Mouse (Mus musculus) CD4-positive, CD25-positive, alpha-beta regulatory T cell, adult 4 months (primary cell): ENCODE data around the gene Serinc3. TPM values are rescaled to one million over a fixed set of nuclear protein-coding genes. Genes with fewer than 3 reads are reported as not detected.
"Not testable (repeated sequence)": the region's sequence is repeated elsewhere in the genome, so short reads cannot be mapped to it uniquely, and the experiment has no call there.

ENCODE experiments used
- ATAC-seq: one replicate; pipeline ENCODE4 v1.8.0; 2017
- polyA plus RNA-seq, 2 experiments: library from polyadenylated mRNA; unstranded; fragments of 100-300 nt; shearing (Covaris generic); gene quantifications; one replicate each; pipeline ENCODE4 v1.2.1; 2017

Gene Serinc3
- 100 to 1,000 TPM; 131 to 203 TPM for polyA plus RNA-seq

DNA sequence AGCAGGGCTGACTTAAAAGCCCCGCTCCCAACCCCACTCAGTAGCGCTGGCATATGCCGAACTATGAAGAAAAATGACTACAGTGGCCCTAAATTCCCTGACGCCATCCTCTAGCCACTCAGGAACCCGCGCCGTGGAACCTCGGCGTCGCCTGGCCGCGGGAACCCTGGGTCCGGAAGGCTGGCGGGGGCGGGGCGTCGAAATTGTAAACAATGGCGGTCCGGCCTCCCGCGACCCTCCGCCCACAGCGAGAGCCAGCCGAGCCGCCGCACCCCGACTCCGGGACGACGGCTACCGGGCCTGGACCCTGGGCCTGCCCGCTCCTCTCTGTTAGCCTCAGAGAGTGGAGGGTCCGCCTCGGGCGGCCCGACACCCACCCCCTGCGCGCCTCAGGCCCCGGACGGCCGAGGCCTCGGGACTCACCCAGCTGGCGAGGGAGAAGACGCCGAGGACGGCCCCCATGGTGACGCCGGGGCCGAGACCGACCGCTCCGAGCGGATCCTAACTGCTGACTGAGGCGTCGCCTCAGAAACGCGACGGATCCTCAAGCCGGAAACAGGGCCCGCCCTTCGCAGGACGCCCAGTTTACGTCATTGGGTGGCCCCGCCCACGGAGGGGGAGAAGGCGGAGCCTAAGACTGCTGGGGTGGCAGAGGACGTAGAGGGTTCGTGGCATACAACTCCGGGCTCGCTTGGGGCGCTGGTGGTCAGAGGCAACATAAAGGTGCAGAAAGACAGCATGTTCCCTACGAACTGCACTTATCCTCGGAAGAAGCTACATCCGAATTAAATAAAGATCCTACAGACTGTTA lies at the start of gene Serinc3:
TSS of gene Serinc3 (minus strand) at position 557 of the 811 bp plus-strand sequence.
- peak; percentile 86 for ATAC-seq

DNA sequence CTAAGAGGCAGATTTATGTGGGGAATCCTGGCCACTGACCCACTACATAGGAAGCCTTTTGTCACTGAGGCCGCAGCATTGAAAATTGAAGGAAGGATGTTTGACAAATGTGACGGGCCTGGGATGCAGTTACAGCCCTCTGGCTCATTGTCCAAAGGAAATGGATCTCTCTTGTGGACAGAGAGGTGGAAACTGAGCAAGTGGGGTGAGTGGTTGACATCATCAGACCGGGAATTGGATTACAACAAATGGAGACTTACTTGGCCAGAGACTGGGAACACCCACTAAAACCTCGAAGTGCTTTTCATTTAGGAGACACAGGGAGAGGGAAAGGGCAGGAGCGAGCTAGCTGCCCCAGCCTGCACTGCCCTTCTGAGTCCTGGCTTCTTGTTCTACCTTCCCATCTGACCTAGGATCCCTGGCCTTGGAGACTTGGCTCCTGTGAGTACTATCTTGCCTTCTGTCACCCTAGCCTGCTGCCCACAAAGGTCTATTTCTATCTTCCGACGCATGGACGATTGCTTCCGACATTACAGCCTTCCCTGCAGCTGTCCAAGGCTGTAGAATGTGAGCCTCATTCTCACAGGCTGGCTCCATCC lies 48.9 kb upstream of the Serinc3 start:
- ATAC-seq: no peak

DNA sequence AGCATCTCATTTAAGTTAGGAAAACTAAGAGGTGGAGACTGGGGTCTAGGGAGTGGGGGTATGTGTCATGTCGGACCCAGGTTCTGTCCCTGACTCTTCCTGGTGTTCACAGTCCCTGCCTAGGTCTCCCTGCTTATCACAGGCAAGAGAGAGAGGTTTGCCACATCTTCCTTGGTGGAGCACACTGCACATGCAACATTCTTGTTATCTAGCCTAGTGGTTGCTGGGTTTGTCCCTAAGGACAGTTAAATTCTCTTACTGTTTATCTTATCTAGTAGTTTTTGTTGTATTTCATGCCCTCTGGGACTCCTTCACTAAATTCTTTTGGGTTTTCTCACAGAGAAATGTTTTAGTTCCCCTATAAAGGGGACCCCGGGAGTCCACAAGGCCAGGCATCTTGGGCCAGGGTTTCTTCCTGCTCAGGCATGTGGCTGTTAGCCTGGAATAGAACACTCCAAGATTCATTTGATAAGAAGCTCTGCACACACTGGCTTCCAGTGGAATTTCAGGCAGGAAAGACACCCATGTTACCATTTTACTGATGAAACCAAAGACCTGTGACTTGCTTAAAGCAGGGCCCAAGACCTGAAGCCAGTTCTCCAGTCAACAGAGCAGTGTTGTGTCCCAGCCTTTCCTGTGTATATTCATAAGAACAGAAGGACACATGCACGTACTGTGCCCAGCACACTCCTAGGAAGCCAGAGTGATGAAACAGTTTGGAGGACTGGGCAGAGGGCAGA lies 48.1 kb upstream of the Serinc3 start:
- ATAC-seq: no peak

DNA sequence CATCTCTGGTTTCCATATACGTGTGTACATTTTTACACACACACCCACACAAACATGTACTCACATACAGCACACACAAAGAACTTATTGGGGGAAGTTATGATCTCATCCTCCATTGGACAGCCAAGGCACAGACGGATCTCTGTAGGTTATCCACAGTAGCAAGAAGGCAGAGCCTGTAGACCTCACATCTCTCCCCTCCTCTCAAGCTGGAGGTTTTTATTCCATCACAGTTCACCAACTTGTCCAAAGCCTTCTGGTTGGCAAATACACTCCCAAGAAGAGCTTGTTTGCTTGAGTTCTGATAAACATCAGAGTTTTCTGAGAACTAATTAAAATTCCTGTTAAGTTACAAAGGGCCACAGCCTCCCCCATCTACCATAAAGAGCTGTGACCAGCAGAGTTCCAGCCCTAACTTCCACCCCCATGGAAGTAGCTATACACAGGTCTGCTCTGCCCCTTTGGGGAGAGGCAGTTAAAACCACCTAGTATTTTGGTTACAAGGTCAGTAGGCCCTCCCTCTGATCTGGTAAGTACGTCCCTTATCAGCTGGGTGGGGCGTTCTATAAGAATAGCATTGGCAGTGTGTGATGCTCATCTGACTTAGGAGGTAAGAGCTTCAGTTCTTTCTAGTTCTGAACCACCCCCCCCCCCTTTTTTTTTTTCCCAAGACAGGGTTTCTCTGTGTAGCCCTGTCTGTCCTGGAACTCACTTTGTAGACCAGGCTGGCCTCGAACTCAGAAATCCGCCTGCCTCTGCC lies 47.1 kb upstream of the Serinc3 start:
- no peak for ATAC-seq

DNA sequence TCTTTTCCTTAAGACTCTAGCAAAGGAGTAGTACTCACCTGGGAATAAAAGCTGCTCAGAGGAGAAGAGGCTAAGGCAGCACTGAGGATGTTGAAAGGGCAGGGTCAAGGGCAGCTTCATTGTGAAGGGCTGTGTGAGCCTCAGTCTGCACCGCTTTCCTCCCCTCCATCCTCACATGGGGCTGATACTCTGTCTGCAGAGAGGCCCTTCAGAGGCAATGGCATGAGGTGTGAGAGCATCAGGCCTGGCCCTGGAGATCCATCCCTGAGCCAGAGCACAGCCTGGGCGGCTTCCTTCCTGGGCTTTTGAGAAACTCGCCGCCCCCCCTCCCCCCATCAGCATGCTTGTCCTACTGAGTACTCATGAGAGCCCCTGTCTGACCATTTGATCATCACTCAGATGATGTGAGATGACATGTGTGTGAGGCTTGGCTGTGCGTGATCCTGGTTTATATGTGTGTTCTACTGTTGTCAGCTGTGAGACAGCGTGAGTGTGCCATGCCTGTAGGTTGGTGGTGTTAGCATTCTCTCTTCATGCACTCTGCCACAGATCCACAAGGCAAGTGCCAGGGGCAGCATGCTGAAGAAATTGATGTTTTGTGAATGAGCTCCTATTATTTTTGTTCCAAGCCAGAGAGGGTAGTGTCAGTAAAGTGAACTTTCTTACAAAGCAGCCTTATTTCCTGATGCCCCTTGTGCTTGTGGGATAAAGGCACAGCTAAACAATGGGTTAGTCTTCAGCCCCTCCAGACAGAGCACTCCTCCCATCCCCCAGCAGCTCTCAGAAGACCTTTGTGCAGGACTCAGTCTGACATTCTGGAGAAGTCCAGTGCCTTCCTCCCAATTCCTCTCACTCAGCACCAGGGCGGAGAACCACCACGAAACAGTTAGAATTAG lies 45.7 kb upstream of the Serinc3 start:
- no peak for ATAC-seq

DNA sequence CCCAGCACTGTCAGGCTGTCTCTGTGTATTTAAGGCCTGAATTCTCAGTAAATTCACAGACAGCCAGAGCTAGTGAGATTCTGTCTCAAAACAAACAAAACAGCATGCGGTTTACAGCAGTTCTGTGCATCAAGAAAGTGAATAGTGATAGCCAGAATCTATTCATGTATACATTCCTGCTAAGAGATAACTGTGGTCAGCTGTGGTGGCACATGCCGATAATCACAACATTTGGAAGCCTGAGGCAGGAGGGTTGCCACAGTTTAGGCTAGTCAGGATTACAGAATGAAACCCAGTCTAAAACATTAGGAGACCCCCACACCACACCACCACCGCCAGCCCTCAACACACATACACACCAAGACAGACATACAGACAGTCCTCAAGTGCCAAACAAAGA lies 44.8 kb upstream of the Serinc3 start:
- ATAC-seq: no peak

DNA sequence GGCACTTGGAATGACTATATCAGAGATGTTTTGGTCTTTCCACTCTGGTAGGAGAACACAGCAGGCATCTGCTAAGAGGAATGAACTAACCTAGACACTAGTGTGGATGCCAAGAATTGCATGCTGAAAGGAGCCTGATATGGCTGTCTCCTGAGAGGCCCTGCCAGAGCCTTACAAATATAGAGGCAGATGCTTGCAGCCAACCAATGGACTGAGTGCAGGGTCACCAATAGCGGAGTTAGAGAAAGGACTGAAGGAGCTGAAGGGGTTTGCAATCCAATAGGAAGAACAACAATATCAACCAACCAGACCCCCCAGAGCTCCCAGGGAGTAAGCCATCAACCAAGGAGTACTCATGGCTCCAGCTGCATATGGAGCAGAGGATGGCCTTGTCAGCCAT lies 43.4 kb upstream of the Serinc3 start:
- ATAC-seq: not testable (repeated sequence)

DNA sequence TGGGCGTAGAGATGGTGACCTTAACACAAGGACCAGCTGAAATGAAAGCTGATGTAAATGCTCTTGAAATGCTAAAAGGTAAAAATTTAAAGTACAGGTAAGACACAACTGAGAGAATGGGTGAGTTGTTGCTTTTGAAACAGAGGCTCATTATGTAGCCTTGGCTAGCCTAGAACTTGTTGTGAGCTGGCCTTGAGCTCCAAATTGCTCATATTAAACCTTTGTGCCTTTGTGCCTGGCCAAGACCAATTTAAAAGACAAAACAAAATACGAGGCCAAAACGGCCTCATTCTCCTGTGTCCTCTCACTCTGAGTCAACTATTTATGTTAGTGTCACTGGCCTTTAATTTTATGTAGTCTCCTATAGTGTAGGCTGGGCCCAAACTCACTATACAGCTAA lies 42.0 kb upstream of the Serinc3 start:
- ATAC-seq: no peak

DNA sequence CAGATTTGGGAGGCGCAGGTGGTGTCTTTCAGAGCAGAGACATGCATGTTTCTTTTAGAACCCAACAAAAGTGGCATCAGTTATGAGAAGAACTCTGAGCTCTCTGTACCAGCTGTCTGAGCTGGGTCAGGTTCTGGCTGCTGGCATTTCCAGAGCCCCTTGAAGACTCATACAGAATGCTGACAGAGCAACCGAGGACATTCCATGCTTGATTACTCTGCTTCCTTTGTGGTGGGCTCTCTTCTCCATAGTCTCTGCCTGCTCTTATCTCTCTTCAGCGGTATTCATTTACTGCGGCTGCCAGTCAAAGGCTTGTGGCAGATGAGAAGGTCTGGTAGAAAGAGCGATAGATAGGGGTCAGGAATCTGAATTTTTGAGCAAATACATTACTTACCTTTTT lies 41.3 kb upstream of the Serinc3 start:
- no peak for ATAC-seq

DNA sequence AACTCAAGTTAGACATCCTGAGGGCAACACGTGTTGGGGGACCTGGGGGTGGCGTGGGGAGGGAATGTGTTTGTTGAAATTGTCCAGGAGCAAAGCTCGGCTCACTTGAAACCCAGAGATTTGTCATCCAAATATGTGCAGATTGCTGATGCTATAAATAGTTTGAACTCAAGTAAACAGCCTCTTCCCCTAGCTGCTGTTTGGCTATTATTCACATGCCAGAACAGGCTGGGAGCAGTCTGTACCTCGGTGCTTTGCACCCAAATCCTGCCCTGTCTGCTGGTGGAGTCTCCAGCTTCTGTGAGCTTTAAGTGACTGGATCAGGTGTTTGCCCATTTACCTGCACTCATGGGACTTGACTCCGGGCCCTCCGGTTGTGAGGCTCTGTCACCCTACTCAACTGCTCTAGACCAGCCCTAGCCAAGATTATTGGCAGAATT lies 40.9 kb upstream of the Serinc3 start:
- ATAC-seq: no peak

DNA sequence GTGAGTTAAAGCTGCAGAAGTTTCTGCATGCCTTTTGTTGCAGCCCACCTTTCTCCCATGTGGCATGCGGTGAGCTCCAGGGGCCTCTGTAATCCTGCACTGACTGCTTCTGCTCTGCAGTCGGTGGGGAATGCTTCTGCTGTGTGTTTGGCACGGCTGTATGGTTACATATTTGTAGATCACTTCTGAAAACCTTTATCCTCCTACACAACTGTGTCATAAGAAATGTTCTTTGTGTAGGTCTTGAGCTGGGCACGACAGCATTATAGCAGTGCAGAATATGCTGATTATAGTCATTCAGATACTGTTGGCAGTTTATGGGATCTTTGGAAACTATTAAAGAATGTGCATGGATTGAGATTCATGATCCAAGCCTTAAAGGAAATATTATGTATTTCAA lies 40.4 kb upstream of the Serinc3 start:
- ATAC-seq: no peak

DNA sequence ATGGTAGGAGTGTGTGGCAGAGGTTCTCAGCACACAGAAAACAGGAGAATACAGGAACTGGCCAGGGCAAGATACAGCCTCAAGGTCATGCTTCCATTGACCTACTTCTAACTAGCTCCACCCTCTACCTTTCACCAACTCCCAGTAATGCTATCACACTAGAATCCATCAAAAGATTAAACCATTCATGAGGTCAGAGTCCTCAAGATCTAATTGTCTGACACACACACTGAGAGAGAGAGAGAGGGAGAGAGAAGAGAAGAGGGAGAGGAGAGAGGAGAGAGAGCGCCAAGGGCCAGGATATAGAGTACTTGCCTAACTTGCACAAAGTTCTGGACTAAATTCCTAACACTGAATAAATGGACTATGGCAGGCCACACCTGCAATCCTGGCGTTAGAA lies 37.4 kb upstream of the Serinc3 start:
- ATAC-seq: no peak

DNA sequence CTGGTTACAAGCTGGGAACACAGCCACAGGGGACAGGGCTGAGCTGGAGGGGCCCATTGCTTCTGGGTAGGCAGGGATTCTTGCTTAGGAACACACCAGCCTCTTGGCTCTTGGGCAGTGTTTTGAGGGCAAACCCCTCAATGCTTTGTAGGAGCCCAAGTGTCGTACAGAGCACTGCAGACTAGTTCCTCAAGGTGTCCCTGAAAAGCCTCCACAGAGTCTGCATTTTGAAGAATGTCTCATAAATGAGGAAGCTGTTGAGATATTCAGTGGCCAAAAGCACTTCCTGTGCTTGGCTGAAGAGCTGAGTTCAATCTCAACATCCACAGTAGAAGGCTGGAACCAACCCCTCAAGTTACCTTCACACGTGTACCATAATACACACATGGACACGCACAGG lies 31.8 kb upstream of the Serinc3 start:
- ATAC-seq: no peak

DNA sequence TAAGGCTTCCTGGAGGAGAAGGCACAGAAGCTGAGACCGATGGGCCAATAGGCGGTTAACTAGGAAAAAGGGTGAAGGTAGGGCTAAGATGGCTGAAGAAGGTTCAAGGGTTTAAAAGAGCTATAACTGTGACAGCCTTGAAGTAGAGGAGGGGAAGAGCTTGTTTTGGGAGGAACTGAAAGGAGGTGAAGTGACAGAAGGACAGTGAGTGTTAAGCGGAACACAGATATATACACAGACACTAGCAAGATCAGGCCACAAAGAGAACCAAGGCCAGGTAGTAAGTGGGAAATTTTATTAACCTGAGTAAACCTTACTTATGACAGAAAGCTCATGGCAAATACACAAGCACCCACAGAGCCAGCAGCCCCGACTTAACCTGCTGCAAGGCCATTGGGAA lies 31.4 kb upstream of the Serinc3 start:
- ATAC-seq: no peak

DNA sequence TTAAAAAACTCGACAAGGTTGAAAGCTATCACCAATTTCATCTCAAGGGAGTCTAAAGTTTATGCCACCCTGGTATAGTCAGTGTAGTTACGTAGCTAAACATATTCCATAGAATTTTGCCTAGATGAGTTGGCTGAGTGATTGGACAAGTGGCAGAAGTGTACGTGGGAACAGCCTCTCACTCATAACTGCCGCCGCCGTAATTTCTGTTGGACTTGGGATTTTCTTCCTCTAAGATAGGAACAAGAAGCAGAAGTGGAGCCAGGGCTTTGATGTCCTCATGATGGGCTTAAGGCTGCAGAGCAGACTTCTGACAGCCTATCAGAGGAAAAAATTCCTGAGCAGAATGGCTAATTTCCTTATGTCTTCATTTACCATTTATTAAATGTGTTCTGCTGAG lies 30.7 kb upstream of the Serinc3 start:
- ATAC-seq: no peak

DNA sequence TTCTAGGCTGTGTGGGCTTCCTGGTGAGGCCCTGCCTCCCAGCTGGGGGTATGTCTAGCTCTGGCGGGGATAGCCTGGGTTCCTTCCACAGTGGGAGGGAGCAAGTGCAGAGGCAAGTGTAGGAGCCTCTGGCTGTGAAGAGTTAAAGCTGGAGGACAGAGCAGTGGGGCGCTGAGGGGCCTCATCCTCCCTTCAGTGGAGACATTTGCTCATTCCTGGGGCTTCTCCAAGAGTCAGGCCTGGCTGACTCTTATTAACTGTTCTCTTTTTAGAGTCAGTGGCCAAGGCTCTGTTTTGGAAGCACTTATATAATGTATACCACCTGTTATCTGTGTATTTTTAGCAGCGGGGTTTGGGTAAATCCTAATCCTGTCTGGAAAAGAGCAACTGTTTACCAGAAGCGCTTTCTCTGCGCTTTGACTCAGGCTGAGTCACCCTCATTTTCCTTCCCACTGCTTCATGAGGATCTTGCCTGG lies 30.3 kb upstream of the Serinc3 start:
- ATAC-seq: no peak

DNA sequence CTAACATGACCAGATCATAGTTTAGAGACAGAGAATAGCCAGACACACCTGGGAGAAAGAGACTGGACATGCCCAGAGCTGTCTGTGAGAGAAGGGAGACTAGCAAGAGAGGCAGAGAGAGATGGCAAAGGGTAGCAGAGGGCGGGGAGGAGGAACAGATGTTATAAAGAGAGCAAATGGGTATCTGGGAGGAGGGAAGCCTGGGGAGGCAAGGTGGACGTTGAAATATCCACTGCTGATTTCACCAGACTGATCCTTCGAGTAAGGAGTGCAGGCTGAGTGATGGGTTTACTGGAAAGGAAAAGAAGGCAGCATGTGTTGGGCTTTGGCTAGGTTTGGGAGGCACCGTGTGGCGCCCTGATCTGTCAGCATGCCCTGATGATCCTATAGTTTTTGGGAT lies 29.5 kb upstream of the Serinc3 start:
- no peak for ATAC-seq

DNA sequence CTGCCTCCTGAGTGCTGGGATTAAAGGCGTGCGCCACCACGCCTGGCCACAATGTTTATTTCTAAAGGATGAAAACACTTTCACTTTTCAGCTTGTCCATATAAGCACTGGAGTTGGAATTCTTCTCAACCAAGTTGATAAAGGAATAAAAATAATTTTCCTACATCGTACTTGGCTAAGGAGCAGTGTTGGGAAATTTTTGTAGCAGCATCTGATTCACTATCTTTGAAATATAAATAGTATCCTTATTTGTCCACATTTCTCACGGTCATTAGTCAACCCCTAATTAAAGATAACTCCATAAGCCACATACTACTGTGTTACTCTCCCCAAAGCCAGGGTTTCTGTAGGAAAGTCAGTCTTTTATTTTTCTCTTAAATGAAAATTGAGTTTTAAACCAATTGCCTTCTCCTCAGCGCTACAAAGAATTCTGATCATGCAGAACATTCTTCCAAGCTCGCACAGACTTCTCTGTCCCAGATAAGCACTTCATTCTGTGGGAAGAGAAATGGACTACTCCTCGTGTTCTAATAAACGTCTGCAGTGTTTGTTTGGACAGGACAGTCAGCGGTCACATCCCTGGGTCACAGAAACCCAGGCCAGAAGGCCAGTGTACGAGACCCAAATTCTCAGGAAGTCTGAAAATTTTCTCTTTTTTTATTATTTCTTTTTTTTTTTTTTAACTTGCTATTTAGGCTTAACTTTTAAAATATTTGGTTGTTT lies 26.1 kb upstream of the Serinc3 start:
- no peak for ATAC-seq

DNA sequence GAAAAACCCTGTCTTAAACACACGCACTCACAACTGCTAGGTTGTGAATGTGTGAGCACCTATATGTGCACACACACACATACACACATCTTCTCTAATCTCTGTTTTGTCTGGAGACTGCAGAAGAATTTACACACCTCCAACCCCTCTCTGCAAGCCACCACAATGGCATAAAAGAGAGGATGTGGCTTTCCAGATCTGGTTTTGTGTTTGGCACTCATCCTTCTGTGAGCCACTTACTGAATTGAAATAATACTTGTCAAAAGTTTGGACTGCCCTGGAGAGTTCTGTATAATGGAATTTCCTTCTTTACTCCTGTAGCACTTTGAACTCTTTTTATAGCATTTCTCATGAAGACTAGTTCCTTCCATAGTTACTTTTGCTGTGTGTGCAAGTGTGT lies 22.1 kb upstream of the Serinc3 start:
- no peak for ATAC-seq

DNA sequence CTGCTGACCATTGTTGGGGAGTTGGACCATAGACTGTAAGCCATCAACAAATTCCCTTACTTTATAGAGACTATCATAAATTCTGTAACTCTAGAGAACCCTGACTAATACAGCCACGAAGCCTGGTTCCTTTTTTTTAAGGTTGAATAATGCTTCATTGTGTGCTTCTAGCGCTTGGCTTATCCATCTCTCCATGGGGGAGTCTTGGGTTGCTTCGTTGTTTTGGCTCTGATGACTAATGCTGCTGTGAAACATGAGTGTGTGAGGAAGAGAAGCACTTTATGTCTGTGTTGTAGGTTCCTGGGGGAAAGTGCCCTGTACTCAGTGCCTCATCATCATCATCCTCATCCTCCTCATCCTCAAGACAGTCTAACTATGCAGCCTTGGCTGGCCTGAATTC lies 19.0 kb upstream of the Serinc3 start:
- no peak for ATAC-seq

DNA sequence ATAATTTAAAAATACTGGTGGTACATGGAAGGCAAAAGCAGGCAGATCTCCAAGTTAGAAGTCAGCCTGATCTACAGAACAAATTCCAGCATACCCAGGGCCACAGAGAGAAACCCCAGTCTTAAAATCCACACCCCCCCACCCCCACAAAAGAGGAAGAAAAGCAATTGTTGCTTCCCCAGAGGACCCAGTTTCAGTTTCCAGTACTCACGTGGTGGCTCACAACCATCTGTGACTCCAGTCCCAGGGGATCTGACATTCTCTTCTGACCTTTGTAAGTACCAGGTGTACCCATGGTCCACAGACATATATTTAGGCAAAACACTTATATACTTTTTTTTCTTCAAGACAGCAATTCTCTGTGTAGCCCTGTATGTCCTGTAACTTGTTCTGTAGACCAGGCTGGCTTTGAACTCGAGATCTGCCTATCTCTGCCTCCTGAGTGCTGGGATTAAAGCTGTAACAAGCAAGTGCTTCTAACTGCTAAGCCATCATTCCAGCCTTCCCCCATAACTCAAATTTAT lies 17.8 kb upstream of the Serinc3 start:
- ATAC-seq: no peak
